Mouse (Mus musculus) heart, postnatal 0 days (tissue): ENCODE measurements around the gene Nudt13.

Experiments used
- CTCF ChIP-seq: IDR thresholded peaks from 2 replicates; pipeline ENCODE4 v1.5.1; 2016; ENCODE audit warnings: antibody characterized with exemption, control low read depth, low read depth
- EP300 ChIP-seq: IDR thresholded peaks from 2 replicates; pipeline ENCODE4 v1.6.1; 2016; ENCODE audit warnings: antibody characterized with exemption, low read depth

DNA sequence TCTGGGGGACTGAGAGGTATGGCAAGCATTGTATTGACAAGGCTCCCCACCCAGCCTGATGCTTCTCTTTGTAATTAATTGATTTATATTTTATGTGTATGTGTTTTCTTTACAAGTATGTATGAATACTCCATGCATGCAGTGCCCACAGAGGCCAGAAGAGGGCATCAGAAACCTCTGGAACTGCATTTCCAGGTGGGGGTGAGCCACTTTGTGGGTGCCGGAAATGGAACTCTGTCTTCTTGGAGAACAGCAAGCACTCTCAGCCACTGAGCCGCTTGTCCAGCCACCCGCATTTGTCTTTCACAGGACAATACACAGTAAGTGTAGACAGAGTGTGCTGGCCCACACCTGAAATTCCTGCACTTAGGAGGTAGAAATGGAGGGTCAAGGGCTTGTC, 24.9 kb downstream of the Nudt13 start:
- TF ChIP-seq CTCF: peak; percentile 41
- TF ChIP-seq EP300: no peak
